Mouse (Mus musculus) CH12F3 (cell line): ENCODE results near the gene Ank.

Experiments used
- in situ Hi-C: fragments of 300-500 bp; cut with MboI; formaldehyde crosslinking; loops from 2 replicates; pipeline ENCODE4 v1.14.3; 2020; ENCODE audit warnings: low sequenced_read_pairs

Gene Ank

DNA sequence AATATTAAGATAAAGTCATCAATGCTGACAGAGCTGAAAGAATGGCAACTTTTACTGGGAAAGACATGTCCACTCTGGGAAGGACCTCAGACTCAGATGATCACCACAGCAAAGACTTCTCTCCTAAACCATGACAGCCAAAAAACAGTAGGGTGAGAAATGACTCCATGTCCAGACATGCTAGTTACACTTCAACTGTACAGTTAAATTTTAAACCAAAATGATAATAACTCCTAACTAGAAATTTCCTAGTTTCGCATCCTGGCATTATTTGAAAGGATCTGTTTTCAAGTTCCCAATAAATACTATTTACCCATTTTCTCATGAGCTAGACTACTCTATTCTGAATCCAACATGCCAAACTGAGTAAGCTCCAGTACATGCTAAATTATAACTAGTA, 159.8 kb downstream of the Ank start:
- in situ Hi-C loops = no loop called here

DNA sequence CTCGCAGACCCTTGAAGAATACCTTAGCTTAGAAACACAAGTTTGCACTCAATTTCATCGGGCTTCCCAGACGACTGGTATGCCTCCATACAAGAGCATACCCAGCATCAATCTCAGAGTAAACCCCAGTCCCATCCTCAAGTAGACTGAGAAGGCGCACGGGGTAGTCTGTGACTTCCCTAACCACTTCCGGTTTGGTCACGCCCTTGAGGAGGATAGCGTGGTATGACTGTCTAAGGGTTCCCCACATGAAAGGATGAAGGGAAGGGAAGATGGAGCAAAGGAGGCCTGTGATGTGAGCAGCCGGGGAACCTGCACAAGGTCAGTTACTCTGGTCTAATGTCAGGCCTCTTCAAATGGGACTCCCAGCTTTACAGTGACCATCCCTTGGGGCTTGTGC, 161.3 kb downstream of the Ank start:
- in situ Hi-C loops = no loop called here

DNA sequence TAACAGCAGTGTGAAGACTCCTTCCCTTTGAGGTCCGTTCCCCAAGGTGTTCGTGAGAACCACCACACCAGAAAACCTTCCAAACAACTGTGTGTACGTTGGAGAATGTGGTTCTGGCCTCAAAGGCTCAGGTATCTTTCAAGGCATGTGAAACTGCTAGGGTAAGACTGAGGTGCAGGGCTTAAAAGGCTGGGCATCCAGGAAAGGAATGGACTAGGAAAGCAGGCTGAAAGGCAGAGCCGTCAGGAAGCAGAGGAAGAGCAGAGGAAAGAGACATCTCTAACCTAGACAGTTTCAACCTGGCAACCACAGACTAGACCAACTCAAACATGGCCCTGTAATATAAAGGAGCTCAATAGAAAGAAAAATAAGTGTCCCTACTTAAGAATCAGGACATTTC, 162.6 kb downstream of the Ank start:
- in situ Hi-C loops = no loop called here

DNA sequence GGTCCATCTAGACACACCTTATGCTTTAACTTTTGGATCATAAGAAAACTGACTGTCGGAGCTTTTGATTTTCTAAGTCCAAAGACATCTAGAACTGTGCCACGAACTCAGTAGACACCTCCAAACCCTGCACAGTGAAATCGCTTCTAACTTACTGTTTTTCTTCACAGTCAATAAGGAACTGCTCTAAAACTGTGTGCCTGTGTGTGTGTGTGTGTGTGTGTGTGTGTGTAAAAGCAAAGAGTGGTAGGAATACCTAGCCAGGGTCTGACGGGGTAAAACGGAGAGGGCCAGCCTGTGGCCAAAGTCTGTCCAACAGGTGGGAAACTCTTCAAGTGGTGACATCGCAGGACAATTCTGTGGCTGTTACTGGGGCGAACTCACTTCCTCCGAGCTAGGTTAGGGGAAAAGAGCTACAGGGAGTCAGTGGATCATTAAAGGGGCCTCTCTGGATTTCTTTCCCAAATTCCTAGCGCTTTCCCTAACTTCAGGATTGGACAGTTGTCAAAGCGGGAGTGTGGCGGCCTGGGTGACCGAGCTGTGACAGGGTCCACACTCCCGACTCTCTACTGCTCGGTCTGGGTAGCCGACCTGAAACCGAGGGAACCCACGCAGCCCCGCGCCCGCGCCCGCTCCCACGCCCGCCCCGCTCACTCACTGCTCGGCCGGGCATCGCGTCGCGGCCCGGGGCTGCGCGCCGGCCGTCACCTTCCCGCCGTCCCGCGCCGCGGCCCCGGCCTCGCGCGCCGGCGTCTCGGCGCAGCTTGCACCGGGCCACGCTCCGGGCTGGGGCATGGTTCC, 163.5 kb downstream of the Ank start:
- in situ Hi-C loops = no loop called here

DNA sequence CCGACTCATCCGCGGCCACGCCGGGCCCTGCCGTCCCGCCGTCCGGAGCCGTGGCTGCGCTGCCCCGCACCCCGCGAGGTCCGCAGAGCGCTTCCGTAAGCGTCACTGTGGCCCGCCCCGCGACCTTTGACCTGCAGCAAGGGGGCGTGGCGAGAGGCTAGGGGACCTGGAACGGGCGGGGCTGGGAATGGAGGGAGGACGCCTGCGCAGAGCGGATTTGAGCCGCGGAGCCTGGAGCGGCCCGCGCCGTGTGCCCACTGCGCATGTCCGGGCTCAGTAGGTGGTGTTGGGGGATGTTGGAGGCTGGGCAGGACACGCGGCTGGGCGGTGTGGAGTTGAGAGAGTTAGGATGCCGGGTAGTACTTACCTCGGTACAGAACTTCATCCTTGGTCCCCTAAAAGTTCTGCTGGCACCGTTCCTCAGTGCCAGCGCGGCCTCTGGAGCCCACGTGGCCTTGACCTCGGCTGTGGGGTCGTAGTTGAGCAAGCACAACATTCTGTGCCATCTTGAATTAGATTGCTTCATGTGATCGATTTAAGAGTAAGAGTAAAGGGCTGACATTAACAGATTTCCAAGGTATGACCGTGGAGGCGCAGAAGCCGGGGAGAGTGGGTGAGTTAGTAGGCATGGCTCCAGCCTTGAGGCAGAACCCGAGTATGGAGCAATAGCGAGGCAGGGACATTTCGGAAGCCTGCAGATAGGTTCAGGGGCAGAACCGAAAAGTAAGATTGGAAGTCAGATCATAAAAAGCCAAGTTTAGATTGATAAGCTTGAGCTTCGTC, 164.3 kb downstream of the Ank start, which contains the start of gene Otulin:
Gene Otulin (minus strand): TSS at position 93 of the 783 bp plus-strand sequence.
- in situ Hi-C loops = no loop called here

DNA sequence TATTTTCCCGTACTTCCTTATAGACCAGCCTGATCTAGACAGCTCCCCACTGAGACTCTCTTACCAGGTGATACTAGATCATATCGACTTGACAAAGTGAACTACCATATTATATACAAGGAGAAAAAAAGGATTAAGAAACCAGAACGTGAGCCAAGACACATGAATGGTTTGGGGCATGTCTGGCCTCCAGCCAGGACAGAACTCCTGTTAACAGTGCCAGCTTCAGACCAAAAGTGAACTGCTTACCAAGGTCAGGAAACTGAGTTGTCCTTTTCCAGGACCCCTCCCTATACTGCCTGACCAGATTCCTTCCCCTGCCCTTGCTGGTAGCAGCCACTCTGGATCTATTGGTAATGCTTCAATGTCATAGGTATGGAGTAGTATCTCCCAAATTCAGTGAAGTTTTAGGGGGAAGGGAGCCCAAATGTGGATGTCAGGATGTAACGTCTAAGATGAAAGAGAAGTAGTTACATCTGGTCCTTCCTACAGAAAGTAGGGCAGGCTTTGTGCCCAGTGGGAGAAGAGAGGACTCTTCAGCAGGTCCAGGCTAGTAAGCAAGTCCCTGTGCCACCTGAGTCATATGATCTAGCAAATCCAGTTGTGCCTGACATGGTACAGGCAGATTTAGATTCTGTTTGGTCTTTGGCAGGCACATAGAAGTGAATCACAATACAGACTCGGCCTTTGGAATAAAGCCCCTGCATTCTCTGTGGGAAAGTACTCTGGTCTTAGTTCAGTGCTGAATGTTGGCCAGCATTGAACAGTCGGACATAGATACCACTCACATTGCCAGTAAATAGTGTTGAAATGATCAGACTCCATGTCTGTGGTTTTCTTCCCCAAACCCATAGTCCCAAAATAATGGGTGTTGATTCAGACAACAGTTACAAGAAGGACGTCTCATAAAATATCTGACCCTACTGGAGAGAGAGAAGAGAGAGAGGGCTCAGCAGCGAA, 167.7 kb downstream of the Ank start:
- in situ Hi-C loops = no loop called here

DNA sequence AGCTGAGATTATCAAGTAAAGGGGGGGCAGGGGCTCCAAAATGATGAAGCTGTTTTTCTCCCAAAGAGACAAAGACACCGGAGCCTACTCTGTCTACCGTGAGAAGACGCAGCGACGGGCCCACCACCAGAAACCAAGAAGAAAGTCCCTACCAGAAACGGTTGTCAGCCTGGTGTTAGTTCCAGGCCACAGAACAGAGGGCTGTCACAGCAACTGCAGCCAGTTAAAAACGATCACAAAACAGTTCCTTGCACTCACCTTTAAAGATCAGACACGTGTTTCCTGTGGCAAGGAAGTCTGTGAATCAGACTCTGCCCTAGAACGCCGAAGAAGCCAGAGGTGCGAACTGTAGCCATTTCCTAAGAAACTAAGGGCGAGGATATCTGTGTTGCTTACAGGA, 174.7 kb downstream of the Ank start:
- in situ Hi-C loops = no loop called here

DNA sequence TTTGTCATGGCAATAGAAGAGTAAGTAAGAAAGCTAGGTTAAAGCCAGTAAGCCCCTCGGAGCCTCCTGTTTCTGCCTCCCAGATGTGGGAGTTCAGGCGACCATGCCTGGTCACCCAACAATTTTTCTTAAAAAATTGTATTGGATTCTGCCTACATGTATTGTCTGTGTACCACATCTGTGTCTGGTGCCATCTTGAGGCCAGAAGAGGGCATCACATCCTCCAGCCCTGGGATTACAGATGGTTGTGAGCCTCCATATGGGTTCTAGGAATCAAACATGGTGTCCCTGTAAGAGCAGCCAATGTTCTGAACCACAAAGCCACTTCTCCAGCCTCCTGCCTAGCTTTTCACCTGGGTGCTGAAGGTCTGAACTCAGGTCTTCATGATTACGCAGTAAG, 176.4 kb downstream of the Ank start:
- in situ Hi-C loops = no loop called here
